In genomic region chr13:52223098-52223962, GRCm38 (mm10) we compare ENCODE assay signal across 8 mouse cellular contexts.
DNase-seq lines count a peak whose midpoint lies in the region; ATAC-seq and TF ChIP-seq lines count a peak whose summit lies in the region.

No protein-coding gene starts in this region.

- H3K9ac ChIP-seq in forebrain, embryonic 13.5 days: 0 out of 2 replicates have a peak overlapping the region, but pooled peaks have one; percentile 16

- ATAC-seq in forebrain, embryonic 13.5 days: peak; percentile 70

- peaks cover 14% of the 10 kb centered on the region for H3K4me1 ChIP-seq in forebrain, embryonic 13.5 days
- H3K4me1 ChIP-seq in hindbrain, embryonic 10.5 days (replicated peaks): peaks cover 23% of the 10 kb centered on the region
- H3K4me1 ChIP-seq in megakaryocyte, embryonic 14.5 days: peaks cover 61% of the 10 kb centered on the region

- no peak overlapping the region for H3K4me3 ChIP-seq in forebrain, embryonic 13.5 days
- H3K4me3 ChIP-seq in hindbrain, embryonic 10.5 days: no peak overlapping the region
- H3K4me3 ChIP-seq in megakaryocyte, embryonic 14.5 days (replicated peaks): peak overlapping the region; percentile 62

- TF ChIP-seq CTCF in brain, embryonic 14.5 days (IDR thresholded peaks at IDR 0.05; ENCODE audit: borderline replicate concordance, extremely low read depth, insufficient read depth, insufficient read length): peak; percentile 59; the same call in 1 of the 2 replicates

- no peaks in the 10 kb centered on the region for H3K36me3 ChIP-seq in forebrain, embryonic 13.5 days (ENCODE audit: poor library complexity, severe bottlenecking)
- H3K36me3 ChIP-seq in hindbrain, embryonic 10.5 days: no peaks in the 10 kb centered on the region
- H3K36me3 ChIP-seq in megakaryocyte, embryonic 14.5 days (replicated peaks; ENCODE audit: low read length): peaks cover 5% of the 10 kb centered on the region
- no peaks in the 10 kb centered on the region for H3K36me3 ChIP-seq in splenic B cell, adult 2 months (ENCODE audit: control insufficient read depth, insufficient read depth, low read length, poor library complexity, severe bottlenecking)

- H3K27me3 ChIP-seq in forebrain, embryonic 13.5 days: peaks cover 17% of the 10 kb centered on the region; the same call in 1 of the 2 replicates
- peaks cover 52% of the 10 kb centered on the region for H3K27me3 ChIP-seq in hindbrain, embryonic 10.5 days (ENCODE audit: insufficient read depth, poor library complexity, severe bottlenecking)
- H3K27me3 ChIP-seq in megakaryocyte, embryonic 14.5 days (replicated peaks): no peaks in the 10 kb centered on the region
- H3K27me3 ChIP-seq in splenic B cell, adult 2 months (ENCODE audit: control insufficient read depth, insufficient read depth, low read length, poor library complexity, severe bottlenecking): no peaks in the 10 kb centered on the region

- H3K9me3 ChIP-seq in forebrain, embryonic 13.5 days (replicated peaks): no peaks in the 10 kb centered on the region
- H3K9me3 ChIP-seq in hindbrain, embryonic 10.5 days: 0 out of 2 replicates have a peak, but pooled peaks cover 5% of the 10 kb centered on the region
- peaks cover 11% of the 10 kb centered on the region for H3K9me3 ChIP-seq in megakaryocyte, embryonic 14.5 days

- WGBS in forebrain, embryonic 13.5 days: 31% methylated on average over 6 of the region's 6 CpGs
- 34% methylated on average over 6 of the region's 6 CpGs for WGBS in hindbrain, embryonic 10.5 days

- no peak for TF ChIP-seq POLR2A in brain, embryonic 14.5 days (IDR thresholded peaks at IDR 0.05; ENCODE audit: borderline replicate concordance, extremely low read depth, insufficient read depth, insufficient read length, poor library complexity, severe bottlenecking)

- peak; percentile 12 to 18 for DNase-seq in left cerebral cortex, adult 18-20 months (ENCODE audit: low spot score in 2 of 2)
- DNase-seq in left cerebral cortex, adult 11 months (ENCODE audit: low spot score): no peak
- peak; percentile 68 for DNase-seq in brain, embryonic 14.5 days (ENCODE audit: low read depth)
- DNase-seq in hindbrain, embryonic 10.5 days (ENCODE audit: low spot score): peak; percentile 27
- peak; percentile 9 for DNase-seq in layer of hippocampus, adult 9-10 months (ENCODE audit: low spot score)
- peak; percentile 68 for DNase-seq in splenic B cell, adult 2 months (ENCODE audit: low read depth, low spot score)

- no peak overlapping the region for H3K27ac ChIP-seq in forebrain, embryonic 13.5 days
- peak overlapping the region; percentile 54 for H3K27ac ChIP-seq in hindbrain, embryonic 10.5 days

- H3K4me2 ChIP-seq in forebrain, embryonic 13.5 days: no peak overlapping the region
